In genomic region chr2:129244446-129245120, GRCm38 (mm10) we compare ENCODE assay signal across 11 mouse cellular contexts. TPM values are rescaled to one million over a fixed set of nuclear protein-coding genes. Genes with fewer than 3 reads are reported as not detected.
DNase-seq lines count a peak whose midpoint lies in the region; ATAC-seq and TF ChIP-seq lines count a peak whose summit lies in the region.
"Had no signal": no experiment of that assay in that cellular context is flagged by ENCODE, and none has a peak within 500 bp of the region (broad histone marks: within the 10 kb centered on the region; RNA-seq: fewer than 3 reads in every experiment).

No protein-coding gene starts in this region.

- no peaks in the 10 kb centered on the region for H3K27me3 ChIP-seq in heart, embryonic 13.5 days (replicated peaks)
- no peaks in the 10 kb centered on the region for H3K27me3 ChIP-seq in lung, embryonic 15.5 days
- H3K27me3 ChIP-seq: embryonic facial prominence, embryonic 13.5 days had no signal

- H3K4me2 ChIP-seq in heart, embryonic 13.5 days = no peak overlapping the region
- H3K4me2 ChIP-seq in lung, embryonic 15.5 days = no peak overlapping the region
- H3K4me2 ChIP-seq: embryonic facial prominence, embryonic 13.5 days had no signal

- H3K9me3 ChIP-seq in heart, embryonic 13.5 days = 0 out of 2 replicates have a peak, but pooled peaks cover 3% of the 10 kb centered on the region
- H3K9me3 ChIP-seq in lung, embryonic 15.5 days = no peaks in the 10 kb centered on the region
- H3K9me3 ChIP-seq: embryonic facial prominence, embryonic 13.5 days; hindbrain, embryonic 10.5 days had no signal

- no peak overlapping the region for H3K4me3 ChIP-seq in heart, embryonic 13.5 days
- no peak overlapping the region for H3K4me3 ChIP-seq in lung, embryonic 15.5 days
- no peak overlapping the region for H3K4me3 ChIP-seq in lung, adult 2 months (replicated peaks; ENCODE audit: extremely low read depth, low read depth, low read length)
- H3K4me3 ChIP-seq: embryonic facial prominence, embryonic 13.5 days; hindbrain, embryonic 10.5 days; megakaryocyte, embryonic 14.5 days had no signal

- intact Hi-C loops in heart, postnatal 25 days (cut with DNase I) = no loop called here
- intact Hi-C loops in gastrocnemius, postnatal 14 days (cut with DNase I; ENCODE audit: low total_unique reads) = no loop called here

- peaks cover 62% of the 10 kb centered on the region for H3K4me1 ChIP-seq in heart, embryonic 13.5 days
- peaks cover 9% of the 10 kb centered on the region; the same call in 1 of the 2 replicates for H3K4me1 ChIP-seq in lung, embryonic 15.5 days
- H3K4me1 ChIP-seq in lung, adult 2 months (ENCODE audit: control insufficient read depth, insufficient read depth, low read length) = no peaks in the 10 kb centered on the region

- ATAC-seq in heart, embryonic 13.5 days (ENCODE audit: extremely low read depth, insufficient number of reproducible peaks, low FRiP score, low TSS enrichment) = no peak
- 0 out of 2 replicates have a peak, but pooled peaks have one; percentile 24 for ATAC-seq in lung, embryonic 15.5 days (ENCODE audit: borderline replicate concordance, extremely low read depth, low FRiP score, low TSS enrichment)

- TF ChIP-seq POLR2A in lung, adult 2 months (IDR thresholded peaks at IDR 0.05; ENCODE audit: borderline replicate concordance, extremely low read depth, low read depth, low read length) = no peak

- peak overlapping the region; percentile 65 for H3K27ac ChIP-seq in heart, embryonic 13.5 days (replicated peaks)
- no peak overlapping the region for H3K27ac ChIP-seq in lung, embryonic 15.5 days
- H3K27ac ChIP-seq: embryonic facial prominence, embryonic 13.5 days had no signal

- TF ChIP-seq CTCF in lung, adult 2 months (IDR thresholded peaks at IDR 0.05; ENCODE audit: insufficient read depth, low read length) = no peak

- H3K36me3 ChIP-seq in heart, embryonic 13.5 days = no peaks in the 10 kb centered on the region
- H3K36me3 ChIP-seq in lung, embryonic 15.5 days = no peaks in the 10 kb centered on the region
- H3K36me3 ChIP-seq: embryonic facial prominence, embryonic 13.5 days; hindbrain, embryonic 10.5 days had no signal

- no peak overlapping the region for H3K9ac ChIP-seq in heart, embryonic 13.5 days
- no peak overlapping the region for H3K9ac ChIP-seq in lung, embryonic 15.5 days
- H3K9ac ChIP-seq: embryonic facial prominence, embryonic 13.5 days had no signal

- DNase-seq in heart, postnatal 25 days (ENCODE audit: low spot score) = no peak
- no peak for DNase-seq in lung, adult 2 months
- peak; percentile 50 for DNase-seq in gastrocnemius, postnatal 14 days
- DNase-seq in kidney, postnatal 25 days = peak; percentile 25 to 69
- no peak for DNase-seq in frontal cortex, postnatal 25 days (ENCODE audit: low spot score in 2 of 2)
- DNase-seq in thymus, adult 18-20 months = no peak

- WGBS in heart, embryonic 13.5 days = 78% methylated on average over 20 of the region's 20 CpGs
- WGBS in lung, embryonic 15.5 days = 75% methylated on average over 20 of the region's 20 CpGs
- 69% methylated on average over 20 of the region's 20 CpGs for WGBS in lung, adult 2 months

RNA-seq across cellular contexts. Expression of gene Slc20a1, which starts 46.0 kb away (rescaled TPM):
- 24.9 and 29.9 TPM in 2 replicates for polyA plus RNA-seq in heart, embryonic 13.5 days (2015; fragmentation: Nextera tagmentation; extraction: Ambion mirVana)
- 10 to 100 TPM; 11.3 to 12.4 TPM for total RNA-seq in heart, postnatal 25 days (2021)
- polyA plus RNA-seq in lung, embryonic 15.5 days (2015; fragmentation: Nextera tagmentation; extraction: Ambion mirVana) = 24.5 and 27.2 TPM in 2 replicates
- polyA plus RNA-seq in lung, adult 2 months (2012; rRNA removed) = 17.1 and 23.3 TPM in 2 replicates
- 1 to 10 TPM; 4.5 to 5.1 TPM for total RNA-seq in gastrocnemius, postnatal 14 days (2021)

RNA-seq across cellular contexts. Expression of gene Ckap2l, which starts 52.4 kb away (rescaled TPM):
- 40.0 and 40.4 TPM in 2 replicates for polyA plus RNA-seq in heart, embryonic 13.5 days (2015; fragmentation: Nextera tagmentation; extraction: Ambion mirVana)
- total RNA-seq in heart, postnatal 25 days (2021) = under 1 TPM; 0.81 to 0.95 TPM
- 46.0 and 50.0 TPM in 2 replicates for polyA plus RNA-seq in lung, embryonic 15.5 days (2015; fragmentation: Nextera tagmentation; extraction: Ambion mirVana)
- polyA plus RNA-seq in lung, adult 2 months (2012; rRNA removed) = 0.12 and 0.60 TPM in 2 replicates
- 1 to 10 TPM; 2.8 to 3.3 TPM for total RNA-seq in gastrocnemius, postnatal 14 days (2021)

Comparison
In these comparisons a context has a peak if more than half of its experiments do, and no peak if none do; other contexts are left out.
1. RNA of gene Ckap2l, which starts 52.4 kb away (polyA plus RNA-seq): 46.0 to 50.0 TPM in lung, embryonic 15.5 days and 40.0 to 40.4 TPM in heart, embryonic 13.5 days; 0.12 to 0.60 TPM in lung, adult 2 months; every median in the first group is over 10 times any median in the second.
2. DNase-seq: peak in gastrocnemius, postnatal 14 days (single experiment) and kidney, postnatal 25 days (2 of 2); none in heart, postnatal 25 days (single experiment), lung, adult 2 months (single experiment), frontal cortex, postnatal 25 days (0 of 2) and thymus, adult 18-20 months (0 of 2).